Mouse (Mus musculus): ENCODE results near the gene Gtf2f1. TPM values are rescaled to one million over a fixed set of nuclear protein-coding genes. Genes with fewer than 3 reads are reported as not detected.
A peak's percentile ranks its signal among the peaks of the same experiment; 100 is the strongest.

The Gtf2f1 gene
- polyA plus RNA-seq, 1 experiment from 2014 or later = 32.8 TPM

DNA sequence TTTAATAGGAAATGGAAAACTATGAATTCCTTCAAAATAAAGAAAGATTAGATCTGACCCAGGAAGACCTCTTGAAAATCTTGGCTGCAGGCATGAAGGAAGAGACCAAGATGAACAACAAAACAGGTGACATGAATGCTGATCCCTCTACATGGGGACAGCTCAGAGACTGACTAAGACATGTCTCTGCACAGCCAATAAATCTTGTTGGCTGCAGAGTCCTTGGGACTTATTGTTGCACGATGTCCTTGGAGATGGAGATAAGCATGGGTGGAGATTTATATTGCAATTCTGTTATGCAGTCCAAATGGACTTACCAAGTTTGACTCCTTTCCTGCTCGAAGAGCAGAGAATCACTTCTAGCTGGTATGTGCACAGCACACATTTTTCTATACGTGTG, 41.8 kb downstream of the Gtf2f1 start:
- no peak for ATAC-seq (ENCODE audit: extremely low read depth, insufficient number of reproducible peaks, low FRiP score, low TSS enrichment)
- WGBS = 58% methylated on average over 3 of the region's 3 CpGs
- no peaks in the 10 kb centered on the region for H3K9me3 ChIP-seq
- no peak overlapping the region for H3K4me2 ChIP-seq
- no peaks in the 10 kb centered on the region for H3K4me1 ChIP-seq
- H3K9ac ChIP-seq = no peak overlapping the region
- H3K27me3 ChIP-seq (replicated peaks) = peaks cover 32% of the 10 kb centered on the region
- H3K36me3 ChIP-seq = no peaks in the 10 kb centered on the region
- H3K27ac ChIP-seq (replicated peaks) = no peak overlapping the region
- H3K4me3 ChIP-seq = no peak overlapping the region

DNA sequence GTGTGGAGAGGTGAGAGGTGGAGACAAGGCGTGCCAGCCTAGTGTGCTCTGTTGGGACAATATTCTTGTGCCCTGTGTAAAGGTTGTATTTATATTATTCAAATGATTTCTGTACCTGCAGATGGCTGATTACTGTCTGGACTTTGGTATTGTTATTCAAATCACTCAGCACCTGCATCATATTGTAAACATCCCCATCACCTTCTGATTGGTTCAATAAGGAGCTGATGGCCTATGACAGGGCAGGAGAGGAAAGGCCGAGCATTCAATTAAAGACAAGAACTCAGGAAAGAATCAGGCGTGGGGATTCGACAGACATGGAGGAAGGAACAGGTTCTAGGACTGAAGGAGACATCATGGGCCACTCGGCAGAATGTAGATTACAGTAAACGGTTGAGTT, 47.4 kb downstream of the Gtf2f1 start:
- Histone ChIP-seq H3K9me3 (no peaks in the 10 kb centered on the region), H3K9ac (no peak overlapping the region), H3K4me3 (no peak overlapping the region), H3K27ac (replicated peaks) (no peak overlapping the region), H3K36me3 (no peaks in the 10 kb centered on the region), H3K4me2 (no peak overlapping the region), H3K4me1 (no peaks in the 10 kb centered on the region), H3K27me3 (replicated peaks) (peaks cover 8% of the 10 kb centered on the region; the same call in 1 of the 2 replicates)
- WGBS = 71% methylated on average over 6 of the region's 6 CpGs
- no peak for ATAC-seq (ENCODE audit: extremely low read depth, insufficient number of reproducible peaks, low FRiP score, low TSS enrichment)

DNA sequence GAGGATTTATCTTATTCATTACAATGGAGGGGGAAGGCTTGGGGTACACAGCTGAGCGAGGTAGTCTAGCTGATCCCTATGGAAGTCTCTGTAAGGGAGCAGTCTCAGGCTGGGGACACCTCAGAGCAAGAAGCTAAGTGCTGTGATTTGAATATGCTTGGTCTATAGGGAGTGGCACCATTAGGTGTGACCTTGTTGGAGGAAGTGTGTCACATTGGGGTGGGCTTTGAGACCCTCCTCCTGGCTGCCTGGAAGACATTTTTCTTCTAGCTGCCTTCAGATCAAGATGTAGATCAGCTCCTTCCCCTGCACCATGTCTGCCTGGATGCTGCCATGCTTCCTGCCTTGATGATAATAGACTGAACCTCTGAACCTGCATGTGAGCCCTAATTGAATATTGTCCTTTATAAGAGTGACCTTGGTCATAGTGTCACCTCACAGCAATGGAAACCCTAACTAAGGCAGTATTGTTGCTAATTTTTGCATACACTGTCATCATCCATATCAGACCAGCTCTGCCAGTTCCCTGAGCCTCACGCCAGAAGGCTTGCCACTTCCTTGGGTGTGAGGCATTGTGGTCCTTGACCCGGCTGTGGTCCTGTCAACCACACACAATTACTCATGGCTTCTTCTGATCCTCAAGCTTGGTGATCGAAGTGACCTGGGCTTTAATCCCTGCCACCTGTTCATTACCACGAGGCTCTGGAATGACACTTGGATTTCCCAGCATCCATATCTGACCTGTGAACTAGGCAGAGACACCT, 48.3 kb downstream of the Gtf2f1 start:
- Histone ChIP-seq H3K4me2 (no peak overlapping the region), H3K27ac (replicated peaks) (no peak overlapping the region), H3K36me3 (no peaks in the 10 kb centered on the region), H3K9ac (no peak overlapping the region), H3K4me1 (peaks cover 4% of the 10 kb centered on the region; the same call in 1 of the 2 replicates), H3K27me3 (replicated peaks) (peaks cover 8% of the 10 kb centered on the region; the same call in 1 of the 2 replicates), H3K4me3 (no peak overlapping the region), H3K9me3 (no peaks in the 10 kb centered on the region)
- WGBS = 67% methylated on average over 5 of the region's 5 CpGs
- no peak for ATAC-seq (ENCODE audit: extremely low read depth, insufficient number of reproducible peaks, low FRiP score, low TSS enrichment)

DNA sequence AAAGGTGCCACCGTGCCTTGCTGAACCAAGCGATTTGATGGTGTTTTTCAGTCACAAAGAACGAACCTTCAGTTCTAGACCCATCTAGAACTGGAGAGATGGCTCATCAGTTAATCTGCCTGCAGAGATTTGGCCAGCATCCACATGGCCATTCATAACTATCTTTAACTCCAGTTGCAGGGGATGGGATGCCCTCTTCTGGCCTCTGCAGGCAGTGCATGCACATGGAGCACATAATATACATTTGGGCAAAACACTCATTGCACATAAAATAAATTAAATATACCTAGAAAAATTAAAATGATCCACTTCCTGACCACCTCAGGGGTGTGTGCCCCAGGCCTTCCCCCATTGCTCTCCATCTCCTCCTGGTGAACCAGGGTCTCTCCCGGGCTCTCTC, 49.2 kb downstream of the Gtf2f1 start:
- Histone ChIP-seq H3K4me1 (peaks cover 4% of the 10 kb centered on the region; the same call in 1 of the 2 replicates), H3K27me3 (replicated peaks) (peaks cover 8% of the 10 kb centered on the region; the same call in 1 of the 2 replicates), H3K9me3 (no peaks in the 10 kb centered on the region), H3K27ac (replicated peaks) (no peak overlapping the region), H3K4me2 (no peak overlapping the region), H3K4me3 (no peak overlapping the region), H3K9ac (no peak overlapping the region), H3K36me3 (no peaks in the 10 kb centered on the region)
- WGBS = 79% methylated on average over 4 of the region's 4 CpGs
- ATAC-seq (ENCODE audit: extremely low read depth, insufficient number of reproducible peaks, low FRiP score, low TSS enrichment) = no peak

DNA sequence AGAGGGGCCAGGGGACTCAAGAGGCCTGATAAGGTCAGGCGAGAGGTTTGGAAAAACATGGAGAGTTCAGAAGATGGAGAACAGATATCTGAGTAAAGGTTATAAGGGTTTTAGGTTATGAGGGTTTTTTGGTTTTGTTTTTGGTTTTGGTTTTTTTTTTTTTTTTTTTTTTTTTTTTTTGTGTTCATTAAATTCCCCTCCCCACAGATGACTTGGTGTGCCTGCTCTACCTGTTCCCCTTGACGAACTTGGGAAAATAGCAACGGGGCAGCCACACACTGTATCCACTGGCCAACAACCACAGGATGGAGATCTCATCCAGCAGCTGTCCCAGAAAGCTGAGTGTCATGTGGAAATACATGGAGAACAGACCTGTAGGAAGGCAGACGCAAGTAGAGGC, 52.4 kb downstream of the Gtf2f1 start:
- no peak overlapping the region for H3K9ac ChIP-seq
- 50% methylated on average over 4 of the region's 4 CpGs for WGBS
- H3K27me3 ChIP-seq (replicated peaks) = peaks cover 8% of the 10 kb centered on the region; the same call in 1 of the 2 replicates
- no peaks in the 10 kb centered on the region for H3K9me3 ChIP-seq
- no peak overlapping the region for H3K27ac ChIP-seq (replicated peaks)
- no peak overlapping the region for H3K4me3 ChIP-seq
- H3K36me3 ChIP-seq = no peaks in the 10 kb centered on the region
- H3K4me2 ChIP-seq = no peak overlapping the region
- ATAC-seq (ENCODE audit: extremely low read depth, insufficient number of reproducible peaks, low FRiP score, low TSS enrichment) = no peak
- H3K4me1 ChIP-seq = peaks cover 4% of the 10 kb centered on the region; the same call in 1 of the 2 replicates

DNA sequence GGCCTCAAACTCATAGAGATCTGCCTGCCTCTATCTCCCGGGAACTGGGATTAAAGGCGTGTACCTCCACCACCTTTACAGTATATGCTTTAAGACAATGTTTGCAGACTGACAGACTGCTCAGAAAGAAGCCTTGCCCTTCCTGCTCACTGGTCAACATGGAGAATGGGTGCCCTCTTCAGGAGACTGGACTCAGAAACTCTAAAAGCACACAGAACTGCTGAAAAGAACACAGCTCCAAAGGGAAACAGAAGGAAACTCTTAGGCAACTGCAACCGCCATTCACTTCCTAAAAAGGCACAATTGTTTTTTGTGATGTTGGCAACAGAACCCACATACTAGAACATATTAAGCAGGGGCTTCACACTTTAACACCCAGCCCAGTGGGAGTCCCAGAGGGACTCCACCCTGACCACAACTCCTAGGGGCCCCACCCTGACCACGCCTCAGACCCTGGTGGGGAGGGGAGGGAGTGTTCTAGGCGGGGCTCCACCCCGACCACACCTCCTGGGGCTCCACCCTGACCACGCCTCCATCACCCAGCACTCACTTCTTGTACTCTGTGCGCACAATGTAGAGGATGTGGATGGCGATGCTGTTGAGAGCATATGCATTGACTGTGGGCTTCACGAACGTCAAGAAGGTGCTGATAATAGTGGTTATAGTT, 53.2 kb downstream of the Gtf2f1 start:
- no peaks in the 10 kb centered on the region for H3K36me3 ChIP-seq
- no peak overlapping the region for H3K27ac ChIP-seq (replicated peaks)
- no peak overlapping the region for H3K4me2 ChIP-seq
- ATAC-seq (ENCODE audit: extremely low read depth, insufficient number of reproducible peaks, low FRiP score, low TSS enrichment) = peak; percentile 51; the same call in 1 of the 2 replicates
- peaks cover 15% of the 10 kb centered on the region; the same call in 1 of the 2 replicates for H3K27me3 ChIP-seq (replicated peaks)
- peaks cover 4% of the 10 kb centered on the region; the same call in 1 of the 2 replicates for H3K4me1 ChIP-seq
- 20% methylated on average over 11 of the region's 11 CpGs for WGBS
- H3K9ac ChIP-seq = no peak overlapping the region
- H3K4me3 ChIP-seq = no peak overlapping the region
- H3K9me3 ChIP-seq = no peaks in the 10 kb centered on the region

DNA sequence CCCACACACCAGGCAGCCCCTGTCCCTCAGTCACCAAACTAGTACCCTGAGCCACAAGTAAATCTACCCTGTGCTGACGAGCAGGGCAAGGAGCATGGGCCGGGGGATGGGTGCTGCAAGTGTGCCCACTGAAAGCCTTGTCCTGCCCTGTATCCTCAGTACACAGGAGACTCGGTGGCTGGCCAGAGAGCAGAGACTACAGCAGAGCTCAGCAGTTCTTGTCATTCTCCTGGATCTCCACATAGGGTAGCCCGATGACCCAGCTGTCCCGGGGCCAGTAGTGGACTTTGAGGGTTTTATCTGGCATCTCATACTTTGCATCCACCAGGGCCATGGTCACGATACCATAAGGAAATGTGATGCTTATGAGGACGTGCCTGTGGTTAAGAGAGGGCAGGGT, 56.2 kb downstream of the Gtf2f1 start:
- Histone ChIP-seq H3K4me2 (no peak overlapping the region), H3K9ac (no peak overlapping the region), H3K4me3 (no peak overlapping the region), H3K36me3 (no peaks in the 10 kb centered on the region), H3K4me1 (peaks cover 4% of the 10 kb centered on the region; the same call in 1 of the 2 replicates), H3K9me3 (no peaks in the 10 kb centered on the region), H3K27me3 (replicated peaks) (peaks cover 18% of the 10 kb centered on the region; the same call in 1 of the 2 replicates), H3K27ac (replicated peaks) (no peak overlapping the region)
- WGBS = 68% methylated on average over 7 of the region's 7 CpGs
- no peak for ATAC-seq (ENCODE audit: extremely low read depth, insufficient number of reproducible peaks, low FRiP score, low TSS enrichment)

Other genes with a start within 250 kb of the Gtf2f1 start
- 31.9 and 33.2 TPM in 2 replicates for gene Dus3l, start 246.5 kb downstream of the Gtf2f1 start, polyA plus RNA-seq (2015; fragmentation: Nextera tagmentation; extraction: Ambion mirVana)
- 0.78 and 1.0 TPM in 2 replicates for gene Prr22, start 241.0 kb downstream of the Gtf2f1 start, polyA plus RNA-seq (2015; fragmentation: Nextera tagmentation; extraction: Ambion mirVana)
- 4.7 and 4.9 TPM in 2 replicates for gene Rfx2, start 180.3 kb downstream of the Gtf2f1 start, polyA plus RNA-seq (2015; fragmentation: Nextera tagmentation; extraction: Ambion mirVana)
- not detected in 2 replicates for gene Acsbg2, start 136.8 kb downstream of the Gtf2f1 start, polyA plus RNA-seq (2015; fragmentation: Nextera tagmentation; extraction: Ambion mirVana)
- gene 1700061G19Rik, start 135.8 kb downstream of the Gtf2f1 start, polyA plus RNA-seq (2015; fragmentation: Nextera tagmentation; extraction: Ambion mirVana) = 0.24 and 0.37 TPM in 2 replicates
- 32.6 and 34.8 TPM in 2 replicates for gene Mllt1, start 75.9 kb downstream of the Gtf2f1 start, polyA plus RNA-seq (2015; fragmentation: Nextera tagmentation; extraction: Ambion mirVana)
- 0.06 TPM in 1 of 2 replicates, not detected in the other for gene Acer1, start 29.2 kb downstream of the Gtf2f1 start, polyA plus RNA-seq (2015; fragmentation: Nextera tagmentation; extraction: Ambion mirVana)
- 110 and 125 TPM in 2 replicates for gene Clpp, start 21.0 kb downstream of the Gtf2f1 start, polyA plus RNA-seq (2015; fragmentation: Nextera tagmentation; extraction: Ambion mirVana)
- gene Alkbh7, start 13.9 kb downstream of the Gtf2f1 start, polyA plus RNA-seq (2015; fragmentation: Nextera tagmentation; extraction: Ambion mirVana) = 45.7 and 56.8 TPM in 2 replicates
- 0.35 TPM in 1 of 2 replicates, not detected in the other for gene Pspn, start 11.3 kb downstream of the Gtf2f1 start, polyA plus RNA-seq (2015; fragmentation: Nextera tagmentation; extraction: Ambion mirVana)
- gene Gm17949, start 181 bp upstream of the Gtf2f1 start, polyA plus RNA-seq (2015; fragmentation: Nextera tagmentation; extraction: Ambion mirVana) = 0.37 and 0.48 TPM in 2 replicates
- 29.0 and 30.5 TPM in 2 replicates for gene Khsrp, start 20.2 kb upstream of the Gtf2f1 start, polyA plus RNA-seq (2015; fragmentation: Nextera tagmentation; extraction: Ambion mirVana)
- gene Slc25a41, start 30.4 kb upstream of the Gtf2f1 start, polyA plus RNA-seq (2015; fragmentation: Nextera tagmentation; extraction: Ambion mirVana) = not detected in 2 replicates
- gene Crb3, start 47.8 kb upstream of the Gtf2f1 start, polyA plus RNA-seq (2015; fragmentation: Nextera tagmentation; extraction: Ambion mirVana) = 2.3 and 2.5 TPM in 2 replicates
- 13.2 and 14.0 TPM in 2 replicates for gene Slc25a23, start 48.6 kb upstream of the Gtf2f1 start, polyA plus RNA-seq (2015; fragmentation: Nextera tagmentation; extraction: Ambion mirVana)
- 1.0 and 1.7 TPM in 2 replicates for gene Dennd1c, start 67.2 kb upstream of the Gtf2f1 start, polyA plus RNA-seq (2015; fragmentation: Nextera tagmentation; extraction: Ambion mirVana)
- gene Tubb4a, start 76.5 kb upstream of the Gtf2f1 start, polyA plus RNA-seq (2015; fragmentation: Nextera tagmentation; extraction: Ambion mirVana) = 7.9 and 9.7 TPM in 2 replicates
- 3.2 and 4.7 TPM in 2 replicates for gene Tnfsf9, start 94.0 kb upstream of the Gtf2f1 start, polyA plus RNA-seq (2015; fragmentation: Nextera tagmentation; extraction: Ambion mirVana)
- not detected in 2 replicates for gene Cd70, start 138.5 kb upstream of the Gtf2f1 start, polyA plus RNA-seq (2015; fragmentation: Nextera tagmentation; extraction: Ambion mirVana)
- gene Tnfsf14, start 182.9 kb upstream of the Gtf2f1 start, polyA plus RNA-seq (2015; fragmentation: Nextera tagmentation; extraction: Ambion mirVana) = 0.13 and 0.28 TPM in 2 replicates
- gene C3, start 216.8 kb upstream of the Gtf2f1 start, polyA plus RNA-seq (2015; fragmentation: Nextera tagmentation; extraction: Ambion mirVana) = 1.6 and 4.0 TPM in 2 replicates
- gene Gpr108, start 237.2 kb upstream of the Gtf2f1 start, polyA plus RNA-seq (2015; fragmentation: Nextera tagmentation; extraction: Ambion mirVana) = 25.5 and 26.4 TPM in 2 replicates
- 35.2 and 39.7 TPM in 2 replicates for gene Trip10, start 238.2 kb upstream of the Gtf2f1 start, polyA plus RNA-seq (2015; fragmentation: Nextera tagmentation; extraction: Ambion mirVana)

Data from heart, embryonic 13.5 days (tissue).